Mouse (Mus musculus) gastrocnemius, adult 18-20 months (tissue): ENCODE data around the gene Gnai1. TPM values are rescaled to one million over a fixed set of nuclear protein-coding genes. Genes with fewer than 3 reads are reported as not detected.

ENCODE experiments used
- DNase-seq: peaks from one replicate; pipeline ENCODE4 v3.0.0; 2021; ENCODE audit warnings: low spot score
- total RNA-seq, 2 experiments: library from RNA; stranded (reverse); gene quantifications; 2 replicates each; pipeline ENCODE4 v1.2.3; 2021

The Gnai1 gene
- total RNA-seq, 2 experiments from 2014 or later, result 1.7 to 3.5 TPM

DNA sequence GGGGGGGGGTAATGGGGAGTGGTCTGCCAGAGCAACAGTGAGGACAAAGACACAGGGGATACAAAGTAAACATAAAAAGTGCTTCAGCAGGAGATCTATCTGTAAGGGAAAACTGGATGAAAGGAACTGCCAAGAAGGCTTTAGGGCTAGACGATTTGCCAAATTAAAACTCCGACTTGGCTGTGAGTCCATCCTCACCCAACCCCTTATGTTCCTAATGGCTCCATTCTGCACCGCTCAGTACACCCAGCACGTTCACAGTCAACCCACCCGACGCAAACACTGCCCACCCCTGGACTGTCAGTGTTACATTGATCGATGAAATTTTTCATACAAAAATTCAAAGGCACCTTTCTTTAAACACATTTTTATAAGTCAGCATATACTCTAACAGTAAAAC is 71.5 kb downstream of the Gnai1 start:
- no peak for DNase-seq

DNA sequence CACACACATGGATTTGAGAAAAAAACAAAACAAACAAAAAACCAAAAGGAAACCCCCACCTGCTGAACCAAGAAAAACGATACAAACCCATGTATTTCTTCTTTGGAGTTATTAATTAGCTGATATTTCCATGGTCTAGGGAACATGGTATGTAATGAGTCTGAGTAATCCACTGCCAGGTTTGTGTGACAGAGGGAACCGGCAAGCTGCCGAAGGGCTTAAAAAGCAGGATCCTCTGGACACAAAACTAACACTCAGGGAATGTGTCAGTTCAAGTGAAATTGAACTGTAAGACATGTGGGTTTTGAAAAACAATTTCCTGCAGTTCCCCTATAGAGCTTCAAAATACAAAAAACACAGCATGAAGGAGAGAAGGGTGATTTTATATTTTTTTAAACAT is 72.1 kb downstream of the Gnai1 start:
- no peak for DNase-seq

DNA sequence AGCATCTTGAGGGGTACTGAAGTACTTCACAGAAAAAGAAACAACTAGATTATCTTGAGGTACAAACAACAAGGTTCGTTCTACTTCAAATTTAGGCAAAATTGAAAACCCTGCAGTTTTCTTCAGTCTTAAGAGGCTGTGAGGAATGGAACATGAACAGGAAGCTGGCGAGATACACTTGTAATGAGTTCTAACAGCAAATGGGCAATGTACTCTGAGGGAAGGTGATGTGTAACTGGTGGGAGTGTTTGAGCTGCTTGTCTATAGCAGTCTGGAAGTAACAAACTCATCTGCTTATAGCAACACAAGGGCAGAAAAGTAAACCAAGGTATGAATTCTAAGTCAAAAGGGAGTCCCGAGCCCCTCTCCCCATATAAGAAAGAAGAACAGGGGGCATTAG is 78.1 kb downstream of the Gnai1 start:
- DNase-seq, result no peak

DNA sequence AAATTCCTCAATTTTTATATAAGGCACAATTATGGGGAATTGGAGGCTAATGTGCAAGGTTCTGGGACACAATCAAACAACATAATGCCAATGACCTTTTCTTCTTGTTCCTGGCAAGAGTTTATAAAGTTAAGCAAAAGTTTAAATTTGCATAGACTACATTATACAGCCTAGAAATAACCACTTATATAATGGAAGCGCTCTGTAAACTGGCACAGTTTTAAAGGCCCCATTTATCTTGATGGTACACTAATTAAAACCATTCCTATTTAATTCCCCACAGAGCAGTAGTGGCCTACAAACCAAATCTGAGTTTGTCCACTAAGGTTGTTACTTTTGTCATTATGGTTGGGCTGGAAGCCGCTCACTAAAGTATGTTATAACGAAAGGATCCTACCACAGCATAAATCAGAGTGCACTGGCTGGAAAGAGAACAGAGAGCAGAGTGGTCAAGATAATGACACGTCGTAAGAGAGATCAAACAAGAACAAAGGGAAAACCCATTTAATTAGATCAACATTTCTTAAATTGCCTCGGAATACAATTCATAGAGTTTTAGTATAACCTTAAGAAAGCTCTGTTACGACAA is 85.7 kb downstream of the Gnai1 start:
- no peak for DNase-seq

DNA sequence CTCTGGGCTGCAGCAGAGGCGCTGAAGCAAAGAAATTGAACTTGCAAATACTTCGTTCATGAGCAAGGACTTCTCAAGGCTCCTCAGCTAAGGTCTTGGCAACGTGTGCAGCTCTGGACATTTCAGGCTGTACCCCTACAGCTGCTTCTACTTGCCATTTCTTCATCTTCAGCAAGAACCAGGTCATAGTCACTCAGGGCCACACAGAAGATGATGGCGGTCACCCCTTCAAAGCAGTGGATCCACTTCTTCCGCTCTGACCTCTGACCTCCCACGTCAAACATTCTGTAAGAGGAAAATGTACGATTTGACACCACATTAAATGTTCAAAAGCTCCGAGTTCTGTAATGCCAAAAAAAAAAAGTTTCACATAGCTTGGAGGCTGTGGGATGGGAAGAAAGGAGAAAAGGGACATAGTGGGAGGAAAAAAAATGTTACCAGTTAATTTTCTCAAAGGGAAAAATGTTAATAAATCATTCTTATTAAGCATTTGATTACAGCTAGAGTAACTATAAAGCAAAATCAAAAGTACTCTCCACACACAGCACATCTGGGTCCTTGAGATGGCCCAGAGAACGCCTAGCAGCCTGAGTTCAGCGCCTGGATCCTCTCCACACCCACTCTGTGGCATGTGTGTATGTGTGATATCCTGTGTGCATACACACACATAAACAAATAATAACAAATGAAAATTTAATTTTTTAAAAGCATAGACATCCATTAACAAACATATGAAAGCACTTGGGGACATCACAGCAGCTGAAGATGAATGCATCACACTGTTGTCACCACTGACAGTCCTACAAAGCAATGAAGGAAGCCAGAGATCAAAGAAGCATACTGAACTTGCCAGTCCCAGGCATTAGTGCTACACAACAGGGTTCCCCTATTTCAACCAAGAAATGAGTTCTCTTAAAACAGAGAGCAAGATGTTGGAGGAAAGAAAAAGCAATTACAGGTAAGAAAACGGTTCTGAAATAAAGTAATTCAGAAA is 86.6 kb downstream of the Gnai1 start:
- DNase-seq, result no peak

DNA sequence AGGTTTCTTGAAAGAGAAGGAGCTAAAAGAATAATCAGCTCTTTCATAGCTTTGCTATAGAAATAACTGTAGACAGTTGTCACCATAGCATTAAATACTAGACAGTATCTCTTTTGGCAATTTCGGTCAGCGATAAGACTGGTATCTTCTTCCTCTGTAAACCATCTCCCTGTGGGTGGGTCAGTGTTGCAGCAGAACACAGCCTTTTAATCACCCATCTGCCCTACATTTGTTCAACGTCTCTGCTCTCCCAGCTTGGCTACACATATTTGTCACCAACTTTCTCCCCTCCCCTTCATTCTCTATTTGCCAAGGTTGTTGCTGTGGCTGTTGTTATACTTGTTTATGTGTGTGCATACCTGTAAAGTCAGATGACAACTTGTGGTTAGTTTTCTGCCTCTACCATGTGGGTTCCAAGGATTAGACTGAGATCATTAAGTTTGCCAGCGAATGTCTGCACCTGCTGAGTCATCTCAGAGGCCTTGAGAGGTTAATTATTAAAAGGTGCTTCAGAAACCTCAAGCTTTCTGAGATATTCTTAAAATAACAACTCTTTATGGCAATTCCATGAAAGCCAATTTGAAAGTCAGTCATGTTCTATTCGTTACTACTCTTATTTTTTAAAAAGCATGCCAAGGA is 109.7 kb downstream of the Gnai1 start:
- no peak for DNase-seq

DNA sequence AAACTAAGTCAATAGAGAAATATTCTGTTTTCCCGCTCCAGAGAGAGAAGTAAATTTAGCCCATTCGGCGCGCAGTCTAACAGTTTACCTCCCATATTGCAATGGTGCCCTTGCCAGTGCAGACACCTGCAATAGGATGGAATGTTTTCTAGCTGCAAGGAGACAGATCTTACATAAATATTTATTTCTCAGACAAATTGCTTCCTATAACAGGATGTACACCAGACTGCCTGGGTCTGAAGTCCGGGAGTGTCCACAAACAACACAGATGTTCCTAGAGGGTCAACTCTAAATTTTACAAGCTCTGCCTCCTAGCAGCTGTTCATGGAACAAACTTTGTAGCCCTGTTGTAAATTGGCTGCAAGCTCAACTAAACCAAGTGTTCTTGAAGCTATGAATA is 111.0 kb downstream of the Gnai1 start:
- no peak for DNase-seq

DNA sequence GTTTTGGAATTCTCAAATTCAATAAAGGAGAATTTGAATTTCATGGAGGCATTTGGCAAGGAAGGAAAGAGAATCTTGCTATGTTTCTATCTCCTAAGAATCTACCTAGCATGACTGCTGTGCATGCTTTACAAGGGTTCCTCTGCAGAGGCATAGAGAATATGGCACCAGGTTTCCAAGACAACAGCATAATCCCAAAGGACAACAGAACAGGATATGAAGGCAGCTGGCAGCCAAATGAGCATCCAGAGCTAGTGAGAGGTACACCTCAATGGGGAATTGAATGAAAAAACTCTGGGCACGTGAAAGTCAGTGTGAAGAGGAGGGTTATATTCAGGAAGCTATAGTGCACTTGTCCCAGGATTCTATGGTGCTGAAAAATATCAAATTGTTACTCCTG is 130.8 kb downstream of the Gnai1 start:
- DNase-seq, result no peak

DNA sequence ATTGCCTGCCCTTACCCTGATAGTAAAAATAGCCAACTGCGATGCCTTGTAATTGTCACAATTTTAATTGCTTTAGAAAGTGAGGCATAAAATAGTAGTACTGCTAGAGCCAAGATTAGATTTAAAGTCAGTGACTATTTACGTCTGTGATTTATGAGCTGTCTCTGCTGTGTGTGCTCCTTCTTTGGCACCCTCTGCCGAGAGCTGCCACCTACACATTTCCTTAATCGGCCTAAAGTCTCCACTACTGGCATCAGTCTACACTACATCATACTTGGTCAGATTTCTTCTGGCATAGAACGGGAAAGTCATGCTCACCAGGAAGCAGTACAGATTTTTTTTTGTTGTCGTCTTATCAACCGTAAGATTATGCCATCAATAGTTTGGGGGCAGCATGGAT is 131.3 kb downstream of the Gnai1 start:
- no peak for DNase-seq

DNA sequence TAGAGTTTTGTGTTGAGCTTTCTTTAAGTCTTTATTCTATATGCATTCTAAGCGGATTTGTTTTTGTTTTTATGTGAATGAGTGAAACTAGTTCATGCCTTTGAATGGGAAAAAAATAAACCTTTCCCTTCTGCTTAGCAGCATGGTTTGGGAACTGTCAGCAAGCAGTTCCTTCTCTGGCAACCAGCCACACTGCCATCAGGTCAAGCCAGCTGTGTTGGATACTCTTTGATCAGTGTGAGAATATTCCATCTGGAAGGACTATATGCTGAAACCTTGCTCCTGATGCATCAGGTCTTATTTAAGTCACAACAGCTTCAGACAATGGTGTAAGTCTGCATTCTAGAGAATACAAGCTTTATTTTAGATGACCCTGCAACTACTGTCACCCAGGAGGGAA is 139.3 kb downstream of the Gnai1 start:
- DNase-seq, result no peak

DNA sequence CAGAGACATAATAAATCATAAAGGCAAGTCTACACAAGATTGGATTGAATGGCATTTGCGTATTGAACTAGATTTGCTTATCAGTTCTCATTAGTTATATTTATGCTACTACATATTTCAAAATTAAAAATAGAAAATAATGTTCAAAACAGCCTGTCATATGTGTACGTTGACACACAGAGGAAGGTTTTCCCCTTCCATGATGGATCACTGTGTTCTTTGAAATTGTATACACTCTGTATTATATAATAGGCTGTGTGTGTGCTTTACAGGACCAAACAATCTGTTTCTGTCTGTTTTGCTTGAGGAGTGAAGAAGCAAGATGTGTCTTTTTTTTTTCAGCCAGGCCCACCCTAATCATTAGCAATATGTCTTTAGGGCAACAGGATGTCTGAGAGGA is 141.9 kb downstream of the Gnai1 start:
- no peak for DNase-seq

DNA sequence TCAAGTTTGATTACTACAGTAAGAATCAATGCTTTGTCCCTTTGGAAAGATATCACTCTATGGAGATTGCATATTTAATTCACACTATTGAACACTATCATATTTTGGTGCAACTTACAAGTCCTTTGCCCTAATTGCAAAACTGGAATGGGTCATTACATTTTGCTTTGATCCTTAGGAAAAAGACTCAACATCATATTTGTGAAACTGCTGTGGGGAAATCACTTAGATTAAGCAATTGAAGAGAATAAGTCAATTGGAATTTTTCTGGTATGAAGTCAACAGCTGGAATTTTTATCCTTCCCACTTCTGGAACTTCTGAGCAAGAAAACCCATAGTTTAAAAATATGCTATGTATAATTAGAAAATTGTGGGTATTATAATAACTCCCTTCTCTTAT is 142.3 kb downstream of the Gnai1 start:
- no peak for DNase-seq
